Mouse (Mus musculus): Measurements from ENCODE around the gene Epb41l1. TPM values are rescaled to one million over a fixed set of nuclear protein-coding genes. Genes with fewer than 3 reads are reported as not detected.
"Not testable (repeated sequence)": the region's sequence is repeated elsewhere in the genome, so short reads cannot be mapped to it uniquely, and the experiment has no call there.

Epb41l1 gene
- 4.0 and 4.7 TPM in 2 replicates for polyA plus RNA-seq (2014; fragmentation: Nextera tagmentation; extraction: Ambion mirVana)

GRCm38 (mm10) chr2:156420694-156421380, at the start of gene Epb41l1:
Gene Epb41l1, plus strand, starts transcription at chr2:156420909.
- ATAC-seq (ENCODE audit: low read depth) (peak; percentile 58), DNase-seq (ENCODE audit: low spot score) (peak; percentile 47)
- peaks cover 31% of the 10 kb centered on the region for H3K27me3 ChIP-seq (replicated peaks; ENCODE audit: control insufficient read depth, insufficient read depth, low read length)
- peak within 1 kb of the TSS; percentile 73 for H3K9ac ChIP-seq (ENCODE audit: low read depth, low read length)
- H3K4me1 ChIP-seq (ENCODE audit: control insufficient read depth, insufficient read depth, low read length), result peaks cover 15% of the 10 kb centered on the region
- H3K4me2 ChIP-seq (ENCODE audit: low read depth, low read length), result peak within 1 kb of the TSS; percentile 96
- no peaks in the 10 kb centered on the region for H3K36me3 ChIP-seq (ENCODE audit: control insufficient read depth, insufficient read depth, low read length)
- WGBS, result under 1% methylated on average over 44 of the region's 76 CpGs
- H3K4me3 ChIP-seq (ENCODE audit: low read depth, low read length), result peak within 1 kb of the TSS; percentile 68
- no peaks in the 10 kb centered on the region for H3K9me3 ChIP-seq (ENCODE audit: control insufficient read depth, low read length)
- peak within 1 kb of the TSS; percentile 46; the same call in 1 of the 2 replicates for H3K27ac ChIP-seq (replicated peaks; ENCODE audit: low read depth, low read length)

GRCm38 (mm10) chr2:156376956-156377355, 43.8 kb upstream of the Epb41l1 start:
- DNase-seq (ENCODE audit: low spot score), result no peak
- no peak for ATAC-seq (ENCODE audit: low read depth)
- no peak overlapping the region for H3K4me3 ChIP-seq (ENCODE audit: low read depth, low read length)
- H3K4me1 ChIP-seq (ENCODE audit: control insufficient read depth, insufficient read depth, low read length), result no peaks in the 10 kb centered on the region
- 74% methylated on average over 7 of the region's 7 CpGs for WGBS
- H3K27ac ChIP-seq (replicated peaks; ENCODE audit: low read depth, low read length), result no peak overlapping the region
- H3K9me3 ChIP-seq (ENCODE audit: control insufficient read depth, low read length), result no peaks in the 10 kb centered on the region
- H3K27me3 ChIP-seq (replicated peaks; ENCODE audit: control insufficient read depth, insufficient read depth, low read length), result no peaks in the 10 kb centered on the region
- no peak overlapping the region for H3K9ac ChIP-seq (ENCODE audit: low read depth, low read length)
- H3K36me3 ChIP-seq (ENCODE audit: control insufficient read depth, insufficient read depth, low read length), result no peaks in the 10 kb centered on the region
- H3K4me2 ChIP-seq (ENCODE audit: low read depth, low read length), result no peak overlapping the region

GRCm38 (mm10) chr2:156379929-156380328, 40.8 kb upstream of the Epb41l1 start:
- WGBS, result 82% methylated on average over 10 of the region's 10 CpGs
- DNase-seq (ENCODE audit: low spot score) (no peak), ATAC-seq (ENCODE audit: low read depth) (no peak)
- no peak overlapping the region for H3K9ac ChIP-seq (ENCODE audit: low read depth, low read length)
- no peak overlapping the region for H3K4me2 ChIP-seq (ENCODE audit: low read depth, low read length)
- no peak overlapping the region for H3K27ac ChIP-seq (replicated peaks; ENCODE audit: low read depth, low read length)
- no peaks in the 10 kb centered on the region for H3K27me3 ChIP-seq (replicated peaks; ENCODE audit: control insufficient read depth, insufficient read depth, low read length)
- peaks cover 10% of the 10 kb centered on the region for H3K9me3 ChIP-seq (ENCODE audit: control insufficient read depth, low read length)
- no peak overlapping the region for H3K4me3 ChIP-seq (ENCODE audit: low read depth, low read length)
- no peaks in the 10 kb centered on the region for H3K36me3 ChIP-seq (ENCODE audit: control insufficient read depth, insufficient read depth, low read length)
- H3K4me1 ChIP-seq (ENCODE audit: control insufficient read depth, insufficient read depth, low read length), result no peaks in the 10 kb centered on the region

- ATAC-seq (ENCODE audit: low read depth) (no peak; the same call in 1 of the 2 replicates), DNase-seq (ENCODE audit: low spot score) (peak; percentile 44)
- H3K27me3 ChIP-seq (replicated peaks; ENCODE audit: control insufficient read depth, insufficient read depth, low read length), result no peaks in the 10 kb centered on the region
- 69% methylated on average over 4 of the region's 4 CpGs for WGBS
- no peaks in the 10 kb centered on the region for H3K36me3 ChIP-seq (ENCODE audit: control insufficient read depth, insufficient read depth, low read length)
- no peak overlapping the region for H3K4me3 ChIP-seq (ENCODE audit: low read depth, low read length)
- H3K4me2 ChIP-seq (ENCODE audit: low read depth, low read length), result no peak overlapping the region
- no peaks in the 10 kb centered on the region for H3K4me1 ChIP-seq (ENCODE audit: control insufficient read depth, insufficient read depth, low read length)
- peaks cover 10% of the 10 kb centered on the region for H3K9me3 ChIP-seq (ENCODE audit: control insufficient read depth, low read length)
- H3K27ac ChIP-seq (replicated peaks; ENCODE audit: low read depth, low read length), result no peak overlapping the region
- no peak overlapping the region for H3K9ac ChIP-seq (ENCODE audit: low read depth, low read length)
These were observed 39.4 kb upstream of the Epb41l1 start for GRCm38 (mm10) chr2:156381350-156381749.

GRCm38 (mm10) chr2:156392461-156393154, 28.1 kb upstream of the Epb41l1 start:
- WGBS, result 0% methylated on average over 1 of the region's 63 CpGs
- not testable (repeated sequence) for H3K27ac ChIP-seq (replicated peaks; ENCODE audit: low read depth, low read length)
- peak overlapping the region; percentile 48 for H3K4me2 ChIP-seq (ENCODE audit: low read depth, low read length)

GRCm38 (mm10) chr2:156393155-156393828, 27.4 kb upstream of the Epb41l1 start:
- DNase-seq (ENCODE audit: low spot score) (no peak), ATAC-seq (ENCODE audit: low read depth) (peak; percentile 31)
- H3K9me3 ChIP-seq (ENCODE audit: control insufficient read depth, low read length), result no peaks in the 10 kb centered on the region
- H3K4me2 ChIP-seq (ENCODE audit: low read depth, low read length), result peak overlapping the region; percentile 48
- H3K4me1 ChIP-seq (ENCODE audit: control insufficient read depth, insufficient read depth, low read length), result peaks cover 4% of the 10 kb centered on the region; the same call in 1 of the 2 replicates
- no peaks in the 10 kb centered on the region for H3K36me3 ChIP-seq (ENCODE audit: control insufficient read depth, insufficient read depth, low read length)
- 64% methylated on average over 5 of the region's 5 CpGs for WGBS
- peak overlapping the region; percentile 61 for H3K9ac ChIP-seq (ENCODE audit: low read depth, low read length)
- no peak overlapping the region for H3K27ac ChIP-seq (replicated peaks; ENCODE audit: low read depth, low read length)
- peak overlapping the region; percentile 38 for H3K4me3 ChIP-seq (ENCODE audit: low read depth, low read length)
- H3K27me3 ChIP-seq (replicated peaks; ENCODE audit: control insufficient read depth, insufficient read depth, low read length), result no peaks in the 10 kb centered on the region

More at GRCm38 (mm10) chr2:156392461-156393154, 28.1 kb upstream of the Epb41l1 start:
- H3K27me3 ChIP-seq (replicated peaks; ENCODE audit: control insufficient read depth, insufficient read depth, low read length); H3K9me3 ChIP-seq (ENCODE audit: control insufficient read depth, low read length); H3K36me3 ChIP-seq (ENCODE audit: control insufficient read depth, insufficient read depth, low read length); H3K4me1 ChIP-seq (ENCODE audit: control insufficient read depth, insufficient read depth, low read length): not testable (repeated sequence)
- DNase-seq (ENCODE audit: low spot score) (peak; percentile 92), ATAC-seq (ENCODE audit: low read depth) (peak; percentile 94)
- peak overlapping the region; percentile 61 for H3K9ac ChIP-seq (ENCODE audit: low read depth, low read length)
- peak overlapping the region; percentile 38 for H3K4me3 ChIP-seq (ENCODE audit: low read depth, low read length)

GRCm38 (mm10) chr2:156394282-156394681, 26.4 kb upstream of the Epb41l1 start:
- H3K27me3 ChIP-seq (replicated peaks; ENCODE audit: control insufficient read depth, insufficient read depth, low read length), result no peaks in the 10 kb centered on the region
- WGBS, result 91% methylated on average over 4 of the region's 4 CpGs
- peaks cover 4% of the 10 kb centered on the region; the same call in 1 of the 2 replicates for H3K4me1 ChIP-seq (ENCODE audit: control insufficient read depth, insufficient read depth, low read length)
- no peak overlapping the region for H3K4me2 ChIP-seq (ENCODE audit: low read depth, low read length)
- H3K36me3 ChIP-seq (ENCODE audit: control insufficient read depth, insufficient read depth, low read length), result no peaks in the 10 kb centered on the region
- ATAC-seq (ENCODE audit: low read depth), result no peak
- no peak overlapping the region for H3K4me3 ChIP-seq (ENCODE audit: low read depth, low read length)
- H3K9ac ChIP-seq (ENCODE audit: low read depth, low read length), result no peak overlapping the region
- no peak for DNase-seq (ENCODE audit: low spot score)
- no peak overlapping the region for H3K27ac ChIP-seq (replicated peaks; ENCODE audit: low read depth, low read length)
- H3K9me3 ChIP-seq (ENCODE audit: control insufficient read depth, low read length), result no peaks in the 10 kb centered on the region

GRCm38 (mm10) chr2:156396096-156396495, 24.6 kb upstream of the Epb41l1 start:
- H3K9me3 ChIP-seq (ENCODE audit: control insufficient read depth, low read length), result no peaks in the 10 kb centered on the region
- ATAC-seq (ENCODE audit: low read depth) (no peak), DNase-seq (ENCODE audit: low spot score) (no peak)
- no peak overlapping the region for H3K4me3 ChIP-seq (ENCODE audit: low read depth, low read length)
- no peaks in the 10 kb centered on the region for H3K36me3 ChIP-seq (ENCODE audit: control insufficient read depth, insufficient read depth, low read length)
- peaks cover 4% of the 10 kb centered on the region; the same call in 1 of the 2 replicates for H3K4me1 ChIP-seq (ENCODE audit: control insufficient read depth, insufficient read depth, low read length)
- H3K27me3 ChIP-seq (replicated peaks; ENCODE audit: control insufficient read depth, insufficient read depth, low read length), result no peaks in the 10 kb centered on the region
- whole genome bisulfite sequencing, result 93% methylated on average over 2 of the region's 2 CpGs
- no peak overlapping the region for H3K4me2 ChIP-seq (ENCODE audit: low read depth, low read length)
- H3K27ac ChIP-seq (replicated peaks; ENCODE audit: low read depth, low read length), result no peak overlapping the region
- H3K9ac ChIP-seq (ENCODE audit: low read depth, low read length), result no peak overlapping the region
